Mouse (Mus musculus): ENCODE data around the gene Ugt1a10.
A peak's percentile ranks its signal among the peaks of the same experiment; 100 is the strongest.
"Not testable (repeated sequence)": the region's sequence is repeated elsewhere in the genome, so short reads cannot be mapped to it uniquely, and the experiment has no call there.

Gene Ugt1a10

GRCm38 (mm10) chr1:88143966-88144675, 88.9 kb downstream of the Ugt1a10 start:
- DNase-seq: peak; percentile 53

GRCm38 (mm10) chr1:88145278-88145677, 90.1 kb downstream of the Ugt1a10 start:
- DNase-seq: peak; percentile 10

- DNase-seq: not testable (repeated sequence)
Observed at GRCm38 (mm10) chr1:88150133-88150532, 94.9 kb downstream of the Ugt1a10 start.

- DNase-seq: no peak
Observed at GRCm38 (mm10) chr1:88158430-88158829, 103.2 kb downstream of the Ugt1a10 start.

- no peak for DNase-seq
Observed at GRCm38 (mm10) chr1:88165711-88166110, 110.5 kb downstream of the Ugt1a10 start, which contains the start of gene Ugt1a5. TSS of gene Ugt1a5 (plus strand) at chr1:88166012.

DNA sequence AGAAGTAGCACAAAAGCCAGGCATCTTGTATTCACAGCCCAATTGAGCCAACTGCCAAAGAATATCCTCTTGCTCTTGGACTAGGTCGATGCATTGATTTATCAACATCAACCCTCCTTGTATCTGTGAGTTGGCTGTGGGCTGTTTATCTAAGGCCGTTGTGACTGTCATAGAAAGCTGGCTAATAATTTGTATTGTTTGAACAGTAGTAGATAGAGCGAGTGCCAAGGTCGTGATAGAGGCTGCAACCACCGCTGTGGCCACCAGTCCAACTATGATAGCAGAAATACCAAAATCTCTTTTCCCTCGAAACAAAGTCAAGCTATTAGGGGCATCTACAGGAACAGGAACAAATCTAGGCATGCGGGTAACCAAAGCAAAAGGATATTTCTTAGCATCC, 117.0 kb downstream of the Ugt1a10 start:
- not testable (repeated sequence) for DNase-seq

GRCm38 (mm10) chr1:88179657-88180056, 124.5 kb downstream of the Ugt1a10 start:
- no peak for DNase-seq

GRCm38 (mm10) chr1:88186325-88186935, 131.2 kb downstream of the Ugt1a10 start:
- no peak for DNase-seq

DNA sequence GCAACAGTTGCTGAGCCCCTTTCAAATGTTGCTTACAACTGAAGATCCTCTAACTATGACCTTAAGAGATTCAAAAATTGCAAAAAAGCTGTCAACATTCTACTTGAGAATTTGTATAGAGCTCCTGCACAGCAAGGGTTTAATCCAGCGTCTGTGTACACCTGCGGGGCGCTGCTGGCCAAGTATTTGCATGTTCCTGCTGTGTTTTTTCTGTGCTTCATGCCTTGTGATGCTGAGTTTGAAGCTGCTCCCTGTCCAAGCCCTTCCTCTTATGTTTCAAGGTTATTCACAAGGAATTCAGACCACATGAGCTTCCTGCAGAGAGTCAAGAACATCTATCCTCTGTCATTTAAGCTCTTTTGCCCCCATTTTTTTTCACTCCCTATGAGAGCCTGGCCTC, 136.9 kb downstream of the Ugt1a10 start:
- DNase-seq: no peak

GRCm38 (mm10) chr1:88195687-88196086, 140.5 kb downstream of the Ugt1a10 start:
- DNase-seq: no peak

- DNase-seq: no peak
Observed at GRCm38 (mm10) chr1:88197443-88197842, 142.3 kb downstream of the Ugt1a10 start.

GRCm38 (mm10) chr1:88199996-88200395, 144.8 kb downstream of the Ugt1a10 start:
- DNase-seq: no peak

DNA sequence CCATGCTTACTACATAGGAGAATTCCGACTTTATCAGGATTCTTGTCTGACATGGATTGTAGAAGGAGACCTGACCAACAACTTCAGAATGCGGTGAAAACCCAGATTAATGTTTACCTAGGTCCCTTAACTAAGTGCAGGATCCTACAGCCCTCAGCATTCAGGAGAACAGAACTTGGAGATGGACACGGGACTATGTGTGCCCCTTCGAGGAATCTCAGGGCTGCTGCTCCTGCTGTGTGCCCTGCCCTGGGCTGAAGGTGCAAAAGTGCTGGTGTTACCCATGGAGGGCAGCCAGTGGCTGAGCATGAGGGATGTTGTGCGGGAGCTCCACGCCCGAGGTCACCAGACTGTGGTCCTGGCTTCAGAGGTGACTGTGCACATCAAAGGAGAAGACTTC, 145.3 kb downstream of the Ugt1a10 start, which contains the start of gene Ugt1a2:
Gene Ugt1a2 (plus strand): TSS at position 146 of the 400 bp plus-strand sequence.
- DNase-seq: no peak

- DNase-seq: peak; percentile 88
Observed at GRCm38 (mm10) chr1:88205294-88205922, 150.2 kb downstream of the Ugt1a10 start, which contains the start of gene Dnajb3. TSS of gene Dnajb3 (minus strand) at chr1:88205782.

- no peak for DNase-seq
Observed at GRCm38 (mm10) chr1:88206843-88207479, 151.8 kb downstream of the Ugt1a10 start.

DNA sequence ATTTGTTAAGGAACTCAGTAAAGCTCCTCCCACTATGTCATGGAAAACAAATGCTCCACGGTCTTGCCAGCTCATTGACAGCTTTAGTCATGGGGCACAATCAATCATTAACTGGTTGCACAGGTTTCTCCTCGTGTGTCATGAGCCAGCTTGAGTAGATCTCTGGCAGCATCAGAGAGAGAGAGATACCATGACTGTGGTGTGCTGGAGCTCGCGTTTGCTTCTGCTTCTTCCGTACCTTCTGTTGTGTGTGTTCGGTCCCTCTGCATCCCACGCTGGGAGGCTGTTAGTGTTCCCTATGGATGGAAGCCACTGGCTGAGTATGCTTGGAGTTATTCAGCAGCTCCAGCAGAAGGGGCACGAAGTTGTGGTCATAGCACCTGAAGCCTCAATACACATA, 156.6 kb downstream of the Ugt1a10 start, which contains the start of gene Ugt1a1:
Gene Ugt1a1 (plus strand): TSS at position 148 of the 400 bp plus-strand sequence.
- no peak for DNase-seq

- no peak for DNase-seq
Observed at GRCm38 (mm10) chr1:88212341-88213045, 157.3 kb downstream of the Ugt1a10 start.

DNA sequence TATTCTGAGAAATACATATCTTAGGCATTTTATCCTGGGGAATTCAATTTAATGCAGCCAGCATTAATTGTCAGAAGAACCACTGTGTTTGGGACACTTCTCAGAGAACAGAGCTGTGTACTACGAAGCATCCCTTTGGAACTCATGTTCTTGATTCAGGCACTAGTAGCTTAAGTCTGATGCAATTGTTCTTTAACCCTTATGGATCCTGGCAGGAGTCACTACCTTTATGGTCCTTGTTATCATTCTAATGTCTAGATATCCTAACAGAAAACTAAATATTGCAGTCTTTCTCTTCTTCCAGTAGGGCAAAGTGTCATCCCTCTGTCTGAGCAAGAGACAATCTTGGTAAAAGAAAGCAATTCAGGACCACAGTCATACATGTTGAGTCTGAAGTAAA, 157.9 kb downstream of the Ugt1a10 start:
- no peak for DNase-seq

GRCm38 (mm10) chr1:88213766-88214461, 158.7 kb downstream of the Ugt1a10 start:
- DNase-seq: no peak

GRCm38 (mm10) chr1:88214462-88214952, 159.3 kb downstream of the Ugt1a10 start:
- DNase-seq: no peak
